Comparison of ENCODE assay signal across 8 mouse cellular contexts in genomic region chr11:115536038-115536681, GRCm38 (mm10). TPM values are rescaled to one million over a fixed set of nuclear protein-coding genes. Genes with fewer than 3 reads are reported as not detected.
A peak's percentile ranks its signal among the peaks of the same experiment; 100 is the strongest.
DNase-seq lines count a peak whose midpoint lies in the region; ATAC-seq lines count a peak whose summit lies in the region.

TSS of gene Sumo2 (minus strand) at chr11:115536276.

- peak within 1 kb of the TSS; percentile 95 for H3K4me3 ChIP-seq in hindbrain, embryonic 12.5 days

- WGBS in hindbrain, embryonic 12.5 days = 1% methylated on average over 53 of the region's 70 CpGs

- H3K4me2 ChIP-seq in hindbrain, embryonic 12.5 days (replicated peaks) = peak within 1 kb of the TSS; percentile 85

- H3K27ac ChIP-seq in hindbrain, embryonic 12.5 days = peak within 1 kb of the TSS; percentile 99

- peak; percentile 92 for ATAC-seq in hindbrain, embryonic 12.5 days (ENCODE audit: low FRiP score)

- H3K27me3 ChIP-seq in hindbrain, embryonic 12.5 days = no peaks in the 10 kb centered on the region

- peaks cover 10% of the 10 kb centered on the region for H3K4me1 ChIP-seq in hindbrain, embryonic 12.5 days

- H3K36me3 ChIP-seq in hindbrain, embryonic 12.5 days = peaks cover 28% of the 10 kb centered on the region

- no peaks in the 10 kb centered on the region for H3K9me3 ChIP-seq in hindbrain, embryonic 12.5 days (replicated peaks)

- peak; percentile 99 for DNase-seq in NIH3T3 (ENCODE audit: low read depth)
- peak; percentile 99 to 100 for DNase-seq in cerebellum, postnatal 10 days
- peak; percentile 97 for DNase-seq in frontal cortex, postnatal 10 days (ENCODE audit: low spot score in 2 of 2)
- DNase-seq in layer of hippocampus, postnatal 14 days (ENCODE audit: low spot score in 2 of 2) = peak; percentile 98 to 99
- peak; percentile 99 for DNase-seq in lung, postnatal 14 days
- DNase-seq in retina, adult 2 months (ENCODE audit: low read depth, low spot score) = peak; percentile 95
- peak; percentile 99 for DNase-seq in thymus, postnatal 36 days

- H3K9ac ChIP-seq in hindbrain, embryonic 12.5 days = peak within 1 kb of the TSS; percentile 98

RNA-seq across cellular contexts. Expression of gene Sumo2, which starts in this region (rescaled TPM):
- polyA plus RNA-seq in hindbrain, embryonic 12.5 days (2016; fragmentation: Nextera tagmentation; extraction: Ambion mirVana) = 1,185 and 1,202 TPM in 2 replicates
- 100 to 1,000 TPM; 352 to 361 TPM for total RNA-seq in layer of hippocampus, postnatal 14 days (2021)

Comparison
In these comparisons a context has a peak if more than half of its experiments do, and no peak if none do; other contexts are left out.
1. Peak in every context shown above with its lines: DNase-seq, ATAC-seq, H3K4me3 ChIP-seq and H3K27ac ChIP-seq.